8 mouse cellular contexts compared by ENCODE assay signal in the genomic region with DNA sequence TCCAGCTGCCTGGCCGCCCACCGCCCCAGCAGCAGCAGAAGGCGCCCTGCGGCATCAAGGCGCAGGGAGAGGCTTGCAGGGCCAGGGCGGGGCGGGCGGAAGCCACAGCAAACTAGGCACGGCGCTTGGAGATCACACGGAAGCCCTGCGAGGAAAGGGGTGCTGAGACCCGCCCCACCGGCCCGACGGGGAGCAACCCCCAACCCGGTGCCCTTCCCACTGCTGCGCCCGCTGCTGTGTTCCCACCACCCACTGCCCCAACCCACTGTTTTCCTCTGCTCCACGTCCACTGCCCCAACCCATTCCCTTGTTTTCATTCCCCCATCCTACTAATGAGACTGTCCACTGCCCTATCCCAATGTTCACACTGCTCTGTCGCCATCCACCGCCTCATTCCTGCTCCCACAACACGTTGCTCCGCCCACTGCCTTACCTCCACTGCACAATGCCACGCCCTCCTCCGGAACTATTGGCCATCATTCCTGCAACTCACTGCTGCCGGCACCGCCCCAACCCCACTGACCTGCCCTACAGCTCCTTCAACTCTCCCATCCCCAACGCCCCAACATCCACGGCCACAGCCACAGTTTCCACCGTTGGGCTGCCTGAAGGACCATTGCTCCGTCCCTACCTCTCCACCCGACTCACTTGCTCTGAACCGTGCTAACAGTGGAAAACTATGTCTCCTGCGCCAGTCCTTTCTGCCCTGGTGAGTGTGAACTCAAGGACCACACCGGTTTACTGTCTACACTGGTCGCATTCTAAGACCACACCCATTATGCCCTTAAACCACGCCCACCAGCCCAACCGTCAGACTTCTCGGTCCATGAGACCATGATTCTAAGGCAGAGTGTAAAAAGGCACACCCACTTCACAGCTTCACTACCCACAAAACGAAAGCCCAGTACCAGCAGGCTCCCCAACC. TPM values are rescaled to one million over a fixed set of nuclear protein-coding genes. Genes with fewer than 3 reads are reported as not detected.
DNase-seq lines count a peak whose midpoint lies in the region; ATAC-seq and TF ChIP-seq lines count a peak whose summit lies in the region.

No protein-coding gene starts in this region.

- DNase-seq in CD4-positive, CD25-positive, alpha-beta regulatory T cell, adult 2 months (ENCODE audit: low read depth, low spot score): peak; percentile 82
- peak; percentile 59 for DNase-seq in brain, embryonic 18.5 days (ENCODE audit: low read depth, low spot score)
- peak; percentile 91 for DNase-seq in kidney, postnatal 0 days (ENCODE audit: low spot score)
- peak; percentile 70 for DNase-seq in naive thymus-derived CD4-positive, alpha-beta T cell, adult 2 months (ENCODE audit: low read depth)

- H3K4me1 ChIP-seq in heart, embryonic 14.5 days (ENCODE audit: control insufficient read depth in 2 of 2, insufficient read depth in 2 of 2, low read length in 2 of 2): peaks cover 6 to 11% of the 10 kb centered on the region in 2 experiments
- H3K4me1 ChIP-seq in kidney, postnatal 0 days (replicated peaks; ENCODE audit: insufficient read depth, low read length): peaks cover 6% of the 10 kb centered on the region; the same call in 1 of the 2 replicates
- H3K4me1 ChIP-seq in liver, embryonic 12.5 days: peaks cover 19% of the 10 kb centered on the region
- 0 out of 2 replicates have a peak, but pooled peaks cover 13% of the 10 kb centered on the region for H3K4me1 ChIP-seq in stomach, embryonic 15.5 days

- H3K9ac ChIP-seq in heart, embryonic 14.5 days (ENCODE audit: low read length): peak overlapping the region; percentile 74
- peak overlapping the region; percentile 51 for H3K9ac ChIP-seq in kidney, postnatal 0 days (ENCODE audit: low read depth, low read length)
- peak overlapping the region; percentile 50 for H3K9ac ChIP-seq in liver, embryonic 12.5 days
- H3K9ac ChIP-seq in stomach, embryonic 15.5 days: peak overlapping the region; percentile 29; the same call in 1 of the 2 replicates

- H3K4me2 ChIP-seq in heart, embryonic 14.5 days (ENCODE audit: low read length): peak overlapping the region; percentile 98
- H3K4me2 ChIP-seq in kidney, postnatal 0 days (ENCODE audit: low read length): peak overlapping the region; percentile 97
- peak overlapping the region; percentile 91 for H3K4me2 ChIP-seq in liver, embryonic 12.5 days
- H3K4me2 ChIP-seq in stomach, embryonic 15.5 days: peak overlapping the region; percentile 98

- H3K36me3 ChIP-seq in heart, embryonic 14.5 days (ENCODE audit: control insufficient read depth, insufficient read depth, low read length): no peaks in the 10 kb centered on the region
- H3K36me3 ChIP-seq in kidney, postnatal 0 days (ENCODE audit: insufficient read depth, low read length): no peaks in the 10 kb centered on the region
- no peaks in the 10 kb centered on the region for H3K36me3 ChIP-seq in liver, embryonic 12.5 days
- no peaks in the 10 kb centered on the region for H3K36me3 ChIP-seq in stomach, embryonic 15.5 days

- H3K27me3 ChIP-seq in heart, embryonic 14.5 days (ENCODE audit: control insufficient read depth, insufficient read depth, low read length): 0 out of 2 replicates have a peak, but pooled peaks cover 7% of the 10 kb centered on the region
- no peaks in the 10 kb centered on the region; the same call in 1 of the 2 replicates for H3K27me3 ChIP-seq in kidney, postnatal 0 days (ENCODE audit: insufficient read depth, low read length)
- peaks cover 33% of the 10 kb centered on the region for H3K27me3 ChIP-seq in liver, embryonic 12.5 days (replicated peaks)
- H3K27me3 ChIP-seq in stomach, embryonic 15.5 days (replicated peaks): no peaks in the 10 kb centered on the region

- ATAC-seq in erythroblast, adult 5-6 weeks (replicated peaks; ENCODE audit: low FRiP score, poor library complexity, severe bottlenecking): peak; percentile 82
- ATAC-seq in heart, embryonic 14.5 days (ENCODE audit: insufficient number of reproducible peaks, insufficient read depth, low FRiP score, low read depth): peak; percentile 80
- peak; percentile 91 for ATAC-seq in kidney, postnatal 0 days (replicated peaks; ENCODE audit: low FRiP score, low read depth)
- peak; percentile 90 for ATAC-seq in liver, embryonic 12.5 days
- ATAC-seq in stomach, embryonic 15.5 days (ENCODE audit: insufficient read depth, low FRiP score, low read depth): peak; percentile 93

- H3K27ac ChIP-seq in heart, embryonic 14.5 days (replicated peaks in 1 of 2; ENCODE audit: control insufficient read depth in 1 of 2, insufficient read depth in 1 of 2, low read depth in 2 of 2, low read length in 2 of 2): 0 out of 4 replicates have a peak overlapping the region, but pooled peaks of 1 of the 2 experiments have one; percentile 24
- no peak overlapping the region for H3K27ac ChIP-seq in kidney, postnatal 0 days
- H3K27ac ChIP-seq in liver, embryonic 12.5 days: 0 out of 2 replicates have a peak overlapping the region, but pooled peaks have one; percentile 30
- H3K27ac ChIP-seq in stomach, embryonic 15.5 days: no peak overlapping the region

- 2% methylated on average over 31 of the region's 41 CpGs for WGBS in heart, embryonic 14.5 days
- 2% methylated on average over 40 of the region's 41 CpGs for WGBS in kidney, postnatal 0 days
- WGBS in liver, embryonic 12.5 days (ENCODE audit: insufficient replicate concordance): 1% methylated on average over 41 of the region's 41 CpGs
- 2% methylated on average over 37 of the region's 41 CpGs for WGBS in stomach, embryonic 15.5 days

- H3K9me3 ChIP-seq in heart, embryonic 14.5 days (ENCODE audit: control insufficient read depth, low read length): no peaks in the 10 kb centered on the region
- H3K9me3 ChIP-seq in kidney, postnatal 0 days (replicated peaks; ENCODE audit: low read length): no peaks in the 10 kb centered on the region
- H3K9me3 ChIP-seq in liver, embryonic 12.5 days (replicated peaks): no peaks in the 10 kb centered on the region
- no peaks in the 10 kb centered on the region for H3K9me3 ChIP-seq in stomach, embryonic 15.5 days

- peak; percentile 15; the same call in 1 of the 2 replicates for TF ChIP-seq CTCF in kidney, postnatal 0 days (IDR thresholded peaks at IDR 0.05; ENCODE audit: low read depth)

- H3K4me3 ChIP-seq in heart, embryonic 14.5 days (ENCODE audit: control insufficient read depth in 1 of 2, insufficient read depth in 1 of 2, low read depth in 1 of 2, low read length in 2 of 2): peak overlapping the region; percentile 54 to 57
- peak overlapping the region; percentile 48 for H3K4me3 ChIP-seq in kidney, postnatal 0 days (replicated peaks; ENCODE audit: low read depth, low read length)
- peak overlapping the region; percentile 56 for H3K4me3 ChIP-seq in liver, embryonic 12.5 days
- H3K4me3 ChIP-seq in stomach, embryonic 15.5 days (replicated peaks): peak overlapping the region; percentile 51

RNA-seq across cellular contexts. Expression of a gene that starts 29.0 kb away (rescaled TPM):
- 1.5 and 3.1 TPM in 2 replicates for total RNA-seq in erythroblast, adult 5-6 weeks (2015; ENCODE audit: low replicate concordance)
- total RNA-seq in erythroblast, adult 5-6 weeks (2017; ENCODE audit: low replicate concordance): 0.51 and 0.84 TPM in 2 replicates
- polyA plus RNA-seq in heart, embryonic 14.5 days (2014; fragmentation: Nextera tagmentation; extraction: Ambion mirVana): 42.3 and 47.1 TPM in 2 replicates
- polyA plus RNA-seq in kidney, postnatal 0 days (2015; fragmentation: Nextera tagmentation; extraction: Ambion mirVana): 83.4 and 88.6 TPM in 2 replicates
- 22.5 and 23.5 TPM in 2 replicates for polyA plus RNA-seq in liver, embryonic 12.5 days (2016; fragmentation: Nextera tagmentation; extraction: Ambion mirVana)
- 68.7 and 74.8 TPM in 2 replicates for polyA plus RNA-seq in stomach, embryonic 15.5 days (2015; fragmentation: Nextera tagmentation; extraction: Ambion mirVana)
